Mouse (Mus musculus) olfactory bulb, adult 2 months (tissue): ENCODE data around the gene Cp. TPM values are rescaled to one million over a fixed set of nuclear protein-coding genes. Genes with fewer than 3 reads are reported as not detected.

Experiments
- H3K27ac ChIP-seq: fragments of 200-500 bp; 2 replicates; pipeline ENCODE4 v1.5.1; 2012; ENCODE audit warnings: low read depth, low read length; ENCODE audit not compliant: insufficient read depth
- H3K4me1 ChIP-seq: fragments of 200-500 bp; 2 replicates; pipeline ENCODE4 v1.6.1; 2012; ENCODE audit warnings: low read length; ENCODE audit not compliant: control insufficient read depth, insufficient read depth
- H3K4me3 ChIP-seq: fragments of 200-500 bp; 2 replicates; pipeline ENCODE4 v1.5.1; 2012; ENCODE audit warnings: mild to moderate bottlenecking, low read depth, low read length, moderate library complexity; ENCODE audit not compliant: insufficient read depth
- CTCF ChIP-seq: fragments of 200-500 bp; IDR thresholded peaks from 2 replicates; pipeline ENCODE4 v1.5.1; 2012; ENCODE audit warnings: low read depth, mild to moderate bottlenecking, low read length, moderate library complexity; ENCODE audit not compliant: insufficient read depth
- POLR2A ChIP-seq: fragments of 200-500 bp; IDR thresholded peaks from 2 replicates; pipeline ENCODE4 v1.6.1; 2012; ENCODE audit warnings: mild to moderate bottlenecking, low read depth, low read length, moderate library complexity; ENCODE audit not compliant: insufficient read depth
- WGBS: fragments of 180-500 bp; shearing (Covaris S2); methylation state at CpG from one replicate; pipeline ENCODE4 v1.1.7; 2018; 5-methylcytosine and 5-hydroxymethylcytosine counted together
- polyA plus RNA-seq: library from polyadenylated mRNA; stranded (reverse); fragments of >200 nt; gene quantifications from 2 replicates; pipeline ENCODE4 v1.2.4, GENCODE M21; 2012; ENCODE audit warnings: low replicate concordance; ENCODE audit not compliant: missing spikeins, insufficient read depth, insufficient read length

The Cp gene
- polyA plus RNA-seq, 1 experiment: not detected

DNA sequence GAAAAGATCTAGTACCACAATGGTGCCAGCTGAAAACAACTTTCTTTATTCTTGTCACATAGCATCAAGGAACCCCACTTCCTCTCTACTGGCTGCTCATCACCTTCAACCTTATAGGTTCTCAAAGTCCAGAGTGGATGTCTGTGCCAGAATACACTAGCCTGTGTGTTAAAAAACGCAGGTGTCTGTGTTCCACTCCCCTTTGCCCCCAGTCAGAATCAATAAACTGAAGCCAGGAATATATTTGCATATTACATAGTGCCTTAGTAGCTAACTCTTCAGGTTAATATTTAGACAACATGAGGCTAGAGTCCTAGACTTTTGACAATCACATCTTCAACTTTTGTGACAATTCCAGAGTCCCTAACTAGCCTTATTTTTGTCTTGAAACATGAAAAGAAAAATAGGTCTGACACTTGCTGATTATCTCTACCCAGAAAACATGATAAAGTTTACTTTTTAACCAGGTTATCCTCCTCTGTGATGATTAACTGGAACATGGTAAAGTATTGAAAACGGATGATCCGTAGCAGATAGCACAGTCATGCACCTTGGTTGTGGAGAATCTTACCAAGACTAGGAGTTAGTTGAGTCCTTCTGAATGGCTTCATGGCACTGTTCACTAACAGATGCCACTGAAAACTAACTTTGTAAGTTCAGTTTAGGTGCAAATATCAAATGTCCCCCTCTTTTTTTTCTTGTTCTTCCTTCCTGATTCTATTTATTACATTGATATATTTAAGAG, 6.1 kb downstream of the Cp start:
- TF ChIP-seq POLR2A: no peak
- TF ChIP-seq CTCF: no peak
- Histone ChIP-seq H3K4me1 (no peaks in the 10 kb centered on the region), H3K27ac (no peak overlapping the region), H3K4me3 (no peak overlapping the region)
- 84% methylated on average over 3 of the region's 3 CpGs for WGBS

DNA sequence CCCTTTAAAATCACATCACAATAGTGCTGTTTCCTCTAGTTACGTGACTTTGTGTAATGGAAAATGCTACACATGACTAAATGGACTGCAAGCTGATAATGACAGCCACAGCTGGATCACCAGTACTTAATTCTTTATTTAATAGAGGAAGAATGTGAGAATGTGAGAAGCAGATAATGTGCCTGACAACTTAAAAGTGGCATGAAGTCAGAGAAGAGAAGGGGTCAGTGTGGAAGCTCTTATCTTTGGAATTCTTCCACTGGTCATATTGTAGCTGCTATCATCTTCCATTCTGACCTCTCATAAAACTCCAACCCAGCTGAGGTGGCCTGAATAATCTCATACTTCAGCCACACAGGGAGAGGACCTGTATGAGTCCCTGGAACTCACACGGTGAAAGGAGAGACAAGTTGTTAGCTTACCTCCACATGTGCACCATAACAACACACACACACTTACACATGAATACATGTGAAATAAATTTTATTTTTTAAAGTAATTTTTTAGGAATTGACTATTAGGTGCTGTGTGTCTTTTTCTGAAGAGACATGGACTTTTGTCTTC, 7.9 kb downstream of the Cp start:
- Histone ChIP-seq H3K4me3 (no peak overlapping the region), H3K4me1 (no peaks in the 10 kb centered on the region), H3K27ac (no peak overlapping the region)
- WGBS: 84% methylated on average over 2 of the region's 2 CpGs
- TF ChIP-seq POLR2A: no peak
- no peak for TF ChIP-seq CTCF

DNA sequence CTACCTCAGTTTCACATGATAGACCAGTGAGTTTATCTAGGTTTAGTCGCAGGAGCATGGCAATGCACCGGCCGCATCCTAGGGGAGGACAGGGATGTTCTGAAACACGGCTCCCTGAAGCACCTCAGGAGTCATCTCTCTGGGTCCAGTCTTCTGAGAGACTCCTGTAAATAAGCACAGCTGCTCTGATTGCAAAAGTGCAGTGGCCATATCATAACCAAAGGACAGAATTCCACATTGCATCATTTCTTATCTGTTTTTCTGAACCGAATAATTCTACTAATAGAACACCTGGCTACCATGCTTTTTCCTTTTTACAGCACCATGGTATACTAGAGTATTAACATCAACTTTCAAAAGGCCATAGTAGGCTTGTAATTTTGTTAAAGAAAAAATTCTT, 8.4 kb downstream of the Cp start:
- Histone ChIP-seq H3K27ac (no peak overlapping the region), H3K4me3 (no peak overlapping the region), H3K4me1 (no peaks in the 10 kb centered on the region)
- TF ChIP-seq CTCF (no peak), POLR2A (no peak)
- 93% methylated on average over 5 of the region's 5 CpGs for WGBS

DNA sequence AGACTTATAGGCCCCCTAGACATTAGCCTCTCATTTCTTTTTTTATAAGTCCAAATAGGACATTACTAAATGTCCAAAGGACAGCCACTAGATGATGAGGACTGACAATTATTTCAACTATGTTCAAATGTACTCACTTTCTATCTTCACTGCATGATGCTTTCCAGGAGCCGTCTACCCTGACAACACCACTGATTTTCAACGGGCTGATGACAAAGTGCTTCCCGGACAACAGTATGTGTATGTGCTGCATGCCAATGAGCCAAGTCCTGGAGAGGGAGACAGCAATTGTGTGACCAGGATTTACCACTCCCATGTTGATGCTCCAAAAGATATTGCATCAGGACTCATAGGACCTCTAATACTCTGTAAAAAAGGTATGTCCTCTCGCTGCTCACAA, 9.2 kb downstream of the Cp start:
- TF ChIP-seq CTCF: no peak
- no peak for TF ChIP-seq POLR2A
- 73% methylated on average over 4 of the region's 4 CpGs for WGBS
- Histone ChIP-seq H3K4me1 (no peaks in the 10 kb centered on the region), H3K4me3 (no peak overlapping the region), H3K27ac (no peak overlapping the region)

DNA sequence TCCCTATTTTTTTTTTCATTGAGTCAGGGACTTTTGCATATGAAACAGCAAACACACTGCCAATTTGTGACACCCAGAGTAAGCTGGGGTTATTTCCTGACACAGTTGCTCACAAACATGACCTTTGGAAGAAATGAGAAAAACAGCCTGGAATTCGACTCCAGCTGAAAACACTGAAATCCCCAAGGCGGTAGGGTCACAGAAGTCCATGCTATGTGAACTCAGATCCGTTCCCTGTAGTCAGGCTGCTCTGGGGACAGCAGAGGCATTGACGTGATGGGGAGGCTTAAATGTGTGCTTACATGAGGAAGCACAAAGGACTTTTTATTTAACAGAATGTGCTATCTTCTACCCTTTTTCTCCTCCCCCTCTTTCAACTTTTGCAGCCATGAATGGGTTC, 21.6 kb downstream of the Cp start:
- no peaks in the 10 kb centered on the region for H3K4me1 ChIP-seq
- WGBS: 57% methylated on average over 4 of the region's 4 CpGs
- H3K27ac ChIP-seq: no peak overlapping the region
- TF ChIP-seq POLR2A (no peak), CTCF (no peak)
- H3K4me3 ChIP-seq: no peak overlapping the region

DNA sequence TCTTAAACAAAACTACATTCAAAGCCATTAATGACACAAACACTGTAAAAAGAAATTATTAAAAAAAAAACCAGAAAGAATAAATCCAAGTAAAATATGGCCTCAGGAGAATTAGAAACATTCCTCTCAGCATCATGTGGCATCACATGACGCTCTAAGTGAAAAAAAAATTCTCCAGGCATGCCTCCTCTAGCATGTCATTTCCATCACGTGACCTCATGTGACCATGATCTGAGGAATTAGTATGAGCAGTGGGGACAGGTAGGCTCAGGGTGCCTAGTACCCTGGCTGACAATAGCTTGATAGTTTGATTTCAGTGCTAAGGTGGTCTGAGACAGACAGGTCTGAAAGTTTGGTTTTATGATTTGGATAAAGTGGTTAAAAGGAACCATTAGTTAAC, 24.3 kb downstream of the Cp start:
- Histone ChIP-seq H3K27ac (no peak overlapping the region), H3K4me1 (no peaks in the 10 kb centered on the region), H3K4me3 (no peak overlapping the region)
- WGBS: 94% methylated on average over 2 of the region's 2 CpGs
- TF ChIP-seq POLR2A: no peak
- TF ChIP-seq CTCF: no peak

DNA sequence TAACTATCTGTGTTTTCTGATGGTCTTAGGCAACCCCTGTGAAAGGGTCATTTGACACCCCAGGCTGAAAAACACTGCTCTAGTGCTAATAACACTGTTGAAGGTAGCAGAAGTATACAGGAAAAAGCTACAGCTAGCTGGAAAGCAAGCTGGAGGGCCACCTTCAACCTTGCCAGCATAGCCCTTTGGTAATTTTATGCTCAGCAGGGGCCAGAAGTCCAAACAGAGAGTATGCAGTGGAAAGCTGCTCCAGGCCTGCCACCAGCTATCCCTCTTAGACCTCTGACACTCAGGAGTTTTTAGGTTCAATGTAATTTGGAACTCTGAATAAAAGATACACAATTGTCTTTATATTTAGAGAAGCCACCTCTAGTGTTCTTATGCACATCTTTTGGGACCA, 26.0 kb downstream of the Cp start:
- H3K27ac ChIP-seq: no peak overlapping the region
- no peaks in the 10 kb centered on the region for H3K4me1 ChIP-seq
- no peak for TF ChIP-seq CTCF
- H3K4me3 ChIP-seq: no peak overlapping the region

DNA sequence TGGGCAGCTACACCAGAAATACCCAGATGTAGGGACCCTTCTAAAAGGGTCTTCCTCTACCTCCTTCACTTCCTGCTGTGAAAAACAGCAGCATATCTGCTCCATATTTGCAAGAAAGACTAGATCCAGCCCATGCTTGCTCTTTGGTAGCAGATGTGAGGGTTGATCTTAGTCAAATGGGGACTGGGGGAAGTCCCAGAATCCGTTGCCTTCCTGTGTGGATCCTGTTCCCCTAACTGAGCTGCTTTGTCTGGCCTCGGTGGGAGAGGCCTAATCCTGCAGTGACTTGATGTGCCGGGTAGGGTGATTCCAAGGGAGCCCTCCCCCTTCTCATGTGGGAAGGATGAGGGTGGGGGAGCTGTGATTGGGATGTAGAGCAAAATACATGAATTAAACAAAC, 29.3 kb downstream of the Cp start:
- Histone ChIP-seq H3K4me1 (no peaks in the 10 kb centered on the region), H3K27ac (no peak overlapping the region), H3K4me3 (no peak overlapping the region)
- TF ChIP-seq CTCF: no peak
- TF ChIP-seq POLR2A: no peak
- WGBS: 38% methylated on average over 3 of the region's 3 CpGs

DNA sequence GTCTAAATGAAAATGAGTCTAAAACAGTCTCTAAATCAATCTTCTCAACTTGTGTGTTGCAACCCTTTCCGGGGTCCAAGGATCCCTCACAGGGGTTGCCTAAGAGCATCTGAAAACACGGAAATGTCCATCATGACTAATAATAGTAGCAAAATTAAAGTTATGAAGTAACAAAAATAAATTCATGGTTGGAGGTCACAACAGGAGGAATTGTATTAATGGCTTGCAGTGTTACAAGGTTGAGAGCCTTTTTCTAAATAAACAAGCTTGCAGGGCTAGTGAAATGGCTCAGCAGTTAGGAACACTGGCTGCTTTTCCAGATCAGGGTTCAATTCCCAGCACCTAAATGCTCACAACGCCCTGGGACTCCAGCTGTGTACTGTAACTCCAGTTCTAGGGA, 33.2 kb downstream of the Cp start:
- Histone ChIP-seq H3K4me3 (no peak overlapping the region), H3K27ac (no peak overlapping the region), H3K4me1 (no peaks in the 10 kb centered on the region)
- WGBS: 82% methylated on average over 3 of the region's 3 CpGs
- TF ChIP-seq CTCF: no peak
- TF ChIP-seq POLR2A: no peak

DNA sequence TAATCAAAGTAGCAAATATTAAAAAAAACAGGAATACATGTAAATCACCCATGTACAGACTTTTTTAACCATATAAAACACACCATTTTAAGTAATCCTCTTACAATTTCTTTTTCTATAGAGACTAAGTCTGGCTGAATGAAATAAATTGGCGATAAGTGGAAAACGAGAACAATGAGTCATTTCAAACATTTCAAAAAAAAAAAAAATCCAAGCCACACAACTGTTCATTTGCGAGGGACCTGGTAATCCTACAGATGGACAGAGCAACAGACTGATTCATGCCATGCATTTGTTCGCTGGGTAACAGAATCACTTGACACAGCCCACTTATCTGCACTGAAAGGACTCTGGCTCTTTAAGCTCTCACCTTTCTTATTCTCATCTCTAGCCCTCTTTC, 35.5 kb downstream of the Cp start:
- H3K4me3 ChIP-seq: no peak overlapping the region
- 60% methylated on average over 4 of the region's 4 CpGs for WGBS
- no peak overlapping the region for H3K27ac ChIP-seq
- no peaks in the 10 kb centered on the region for H3K4me1 ChIP-seq
- TF ChIP-seq POLR2A (no peak), CTCF (no peak)
